10 mouse cellular contexts compared by ENCODE assay signal in the genomic region with DNA sequence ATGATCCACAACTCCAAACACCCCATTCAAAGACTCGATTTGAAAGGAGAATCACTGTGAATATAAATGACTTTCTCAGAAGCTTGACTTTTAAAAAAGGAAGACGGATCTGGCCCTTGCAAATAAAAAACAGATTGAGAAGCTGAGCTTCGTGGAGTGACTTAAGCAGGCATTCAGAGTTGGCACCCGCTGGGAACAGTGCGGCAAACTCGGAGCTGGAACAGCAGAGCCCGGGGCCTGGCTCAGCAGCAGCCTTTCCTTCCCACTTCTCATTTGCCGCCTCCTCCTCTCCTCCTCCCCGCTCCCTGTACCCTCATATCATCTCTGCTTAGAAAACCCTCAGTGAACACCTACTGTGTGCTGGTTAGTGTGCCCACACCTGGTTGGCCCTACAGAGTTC. TPM values are rescaled to one million over a fixed set of nuclear protein-coding genes. Genes with fewer than 3 reads are reported as not detected.
DNase-seq lines count a peak whose midpoint lies in the region; ATAC-seq and TF ChIP-seq lines count a peak whose summit lies in the region.
"Had no signal": no experiment of that assay in that cellular context is flagged by ENCODE, and none has a peak within 500 bp of the region (broad histone marks: within the 10 kb centered on the region; RNA-seq: fewer than 3 reads in every experiment).

No protein-coding gene starts in this region.

- peak overlapping the region; percentile 19; the same call in 1 of the 2 replicates for H3K27ac ChIP-seq in forebrain, embryonic 13.5 days
- H3K27ac ChIP-seq in layer of hippocampus, adult 2 months: peak overlapping the region; percentile 66
- H3K27ac ChIP-seq: intestine, embryonic 15.5 days; limb, embryonic 13.5 days had no signal

- peak; percentile 57 for DNase-seq in brain, embryonic 18.5 days (ENCODE audit: low read depth, low spot score)
- peak; percentile 59 to 81 for DNase-seq in layer of hippocampus, adult 2 months (ENCODE audit: low spot score in 2 of 2)
- peak; percentile 46 for DNase-seq in left cerebral cortex, postnatal 4 days
- no peak for DNase-seq in thymus, adult 18-20 months
- no peak for DNase-seq in ovary, postnatal 14 days (ENCODE audit: low spot score)

- 12% methylated on average over 9 of the region's 9 CpGs for WGBS in forebrain, embryonic 13.5 days

- peaks cover 33% of the 10 kb centered on the region for H3K4me1 ChIP-seq in forebrain, embryonic 13.5 days
- H3K4me1 ChIP-seq: intestine, embryonic 15.5 days had no signal

- ATAC-seq in forebrain, embryonic 13.5 days: peak; percentile 41; the same call in 1 of the 2 replicates
- no peak for ATAC-seq in CD4-positive, CD25-positive, alpha-beta regulatory T cell, adult 4 months
- ATAC-seq: intestine, embryonic 15.5 days; lung, postnatal 0 days had no signal

- H3K36me3 ChIP-seq in forebrain, embryonic 13.5 days (ENCODE audit: poor library complexity, severe bottlenecking): no peaks in the 10 kb centered on the region; the same call in 1 of the 2 replicates
- H3K36me3 ChIP-seq: intestine, embryonic 15.5 days; limb, embryonic 13.5 days had no signal

- no peak overlapping the region for H3K9ac ChIP-seq in forebrain, embryonic 13.5 days
- H3K9ac ChIP-seq: intestine, embryonic 15.5 days; limb, embryonic 13.5 days had no signal

- H3K9me3 ChIP-seq in forebrain, embryonic 13.5 days (replicated peaks): peaks cover 5% of the 10 kb centered on the region; the same call in 1 of the 2 replicates
- H3K9me3 ChIP-seq: intestine, embryonic 15.5 days; limb, embryonic 13.5 days had no signal

- no peak for TF ChIP-seq CTCF in layer of hippocampus, adult 2 months (conservative IDR thresholded peaks at IDR 0.05)

- intact Hi-C loops in left cerebral cortex, postnatal 4 days (cut with DNase I): no loop called here

- H3K4me3 ChIP-seq in forebrain, embryonic 13.5 days: no peak overlapping the region
- no peak overlapping the region for H3K4me3 ChIP-seq in layer of hippocampus, adult 2 months
- H3K4me3 ChIP-seq: intestine, embryonic 15.5 days; limb, embryonic 13.5 days had no signal

- H3K27me3 ChIP-seq in forebrain, embryonic 13.5 days: peaks cover 8% of the 10 kb centered on the region; the same call in 1 of the 2 replicates
- H3K27me3 ChIP-seq: intestine, embryonic 15.5 days; limb, embryonic 13.5 days had no signal

- H3K4me2 ChIP-seq in forebrain, embryonic 13.5 days: no peak overlapping the region
- H3K4me2 ChIP-seq: intestine, embryonic 15.5 days; limb, embryonic 13.5 days had no signal

RNA-seq across cellular contexts. Expression of a gene that starts 34.1 kb away (rescaled TPM):
- polyA plus RNA-seq in forebrain, embryonic 13.5 days (2015; fragmentation: Nextera tagmentation; extraction: Ambion mirVana): 9.7 and 16.4 TPM in 2 replicates
- 10 to 100 TPM; 25.7 to 39.9 TPM for total RNA-seq in layer of hippocampus, adult 2 months (2021)
- 10 to 100 TPM; 13.4 to 14.4 TPM for total RNA-seq in left cerebral cortex, postnatal 4 days (2021)
- polyA plus RNA-seq in CD4-positive, CD25-positive, alpha-beta regulatory T cell, adult 4 months (2017; shearing (Covaris generic)): under 1 TPM in 1 of 2 experiments, not detected in 1; 0.15 TPM

Comparison
In these comparisons a context has a peak if more than half of its experiments do, and no peak if none do; other contexts are left out.
1. DNase-seq: peak in brain, embryonic 18.5 days (single experiment), layer of hippocampus, adult 2 months (2 of 2) and left cerebral cortex, postnatal 4 days (single experiment); none in thymus, adult 18-20 months (0 of 2) and ovary, postnatal 14 days (single experiment).